Mouse (Mus musculus): ENCODE results near the gene Tmprss7.

Tmprss7 gene

GRCm38 (mm10) chr16:45629497-45630105 lies 63.9 kb downstream of the Tmprss7 start:
- DNase-seq (ENCODE audit: low spot score in 2 of 2): no peak

DNA sequence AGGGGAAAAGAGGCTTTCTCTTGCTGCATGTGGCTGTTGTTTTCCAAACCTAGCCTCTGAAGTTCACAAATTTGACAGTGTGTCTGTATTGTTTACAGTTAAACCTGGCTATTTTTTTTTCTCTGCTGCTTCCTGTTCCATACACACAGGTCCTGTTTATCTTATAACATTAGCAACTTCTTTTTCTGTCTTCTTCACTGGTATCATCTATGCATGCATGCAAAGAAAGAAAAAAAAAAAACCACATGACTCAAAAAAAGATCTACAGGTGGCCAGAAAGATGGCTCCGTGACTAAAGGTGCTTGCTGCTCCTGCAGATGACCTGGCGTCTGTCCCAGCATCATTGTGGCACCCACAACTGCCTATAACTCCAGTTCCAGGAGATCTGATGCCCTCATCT lies 68.1 kb downstream of the Tmprss7 start:
- DNase-seq (ENCODE audit: low spot score in 2 of 2): no peak

- no peak for DNase-seq (ENCODE audit: low spot score in 2 of 2)
Observed at GRCm38 (mm10) chr16:45624791-45625190, 68.7 kb downstream of the Tmprss7 start.

DNA sequence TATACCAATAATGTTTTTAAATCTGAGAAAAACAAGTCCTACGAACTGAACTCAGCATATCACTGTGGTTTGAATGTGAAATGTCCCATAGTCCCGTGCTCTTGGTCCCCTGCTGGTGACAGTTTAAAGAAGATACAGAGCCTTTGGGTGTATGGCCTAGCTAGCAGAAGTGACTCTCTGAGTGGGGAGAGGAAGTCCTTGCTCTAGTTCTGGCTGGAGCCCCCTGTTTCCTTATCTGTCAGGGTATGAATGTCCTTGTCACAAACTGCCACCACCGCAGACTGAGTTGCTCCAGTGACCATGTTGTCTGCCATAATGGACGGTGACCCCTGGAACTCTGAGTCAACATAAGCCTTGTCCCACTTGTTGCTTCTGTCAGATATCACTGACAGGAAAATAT lies 70.2 kb downstream of the Tmprss7 start:
- no peak for DNase-seq (ENCODE audit: low spot score in 2 of 2)

- no peak for DNase-seq (ENCODE audit: low spot score in 2 of 2)
Observed at GRCm38 (mm10) chr16:45619751-45620375, 73.6 kb downstream of the Tmprss7 start.

DNA sequence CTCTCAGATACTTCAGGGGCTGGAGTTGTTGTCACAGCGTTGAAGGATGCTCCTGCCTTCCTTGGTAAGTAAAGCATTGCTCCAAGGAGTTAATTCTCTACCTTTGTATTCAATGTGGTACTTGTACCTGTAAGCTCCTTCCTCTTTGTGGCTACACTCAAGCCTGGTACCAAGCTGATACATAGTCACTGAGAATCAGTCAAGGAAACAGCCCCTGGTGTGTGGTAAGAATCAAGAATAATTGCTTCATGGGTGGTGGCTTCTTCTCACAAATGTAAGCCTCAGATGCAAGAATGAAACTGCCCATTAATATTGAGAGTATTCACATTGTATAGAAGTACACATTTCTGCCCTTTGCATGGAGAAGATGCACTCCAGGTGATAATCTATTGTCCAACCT lies 77.5 kb downstream of the Tmprss7 start:
- no peak for DNase-seq (ENCODE audit: low spot score in 2 of 2)

DNA sequence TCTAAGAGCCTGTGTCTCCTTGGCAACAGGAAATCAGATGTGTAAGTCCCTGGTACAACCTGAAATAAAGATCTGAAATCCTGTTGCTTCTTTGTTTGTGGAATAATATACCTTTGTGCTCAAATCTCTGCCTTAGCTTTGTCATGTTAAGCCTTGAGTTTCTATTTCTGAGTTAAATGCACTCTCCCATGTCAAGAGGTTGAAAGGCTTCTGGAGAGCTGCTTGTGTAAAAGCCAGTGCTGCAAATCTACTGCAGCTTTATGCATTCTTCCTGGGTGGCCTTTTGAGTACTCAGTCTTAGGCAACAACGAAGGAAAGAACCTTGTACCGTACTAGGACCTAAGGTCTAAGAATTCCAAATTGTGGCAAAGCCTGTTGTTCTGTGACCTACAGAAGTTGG lies 80.2 kb downstream of the Tmprss7 start:
- no peak for DNase-seq (ENCODE audit: low spot score in 2 of 2)

DNA sequence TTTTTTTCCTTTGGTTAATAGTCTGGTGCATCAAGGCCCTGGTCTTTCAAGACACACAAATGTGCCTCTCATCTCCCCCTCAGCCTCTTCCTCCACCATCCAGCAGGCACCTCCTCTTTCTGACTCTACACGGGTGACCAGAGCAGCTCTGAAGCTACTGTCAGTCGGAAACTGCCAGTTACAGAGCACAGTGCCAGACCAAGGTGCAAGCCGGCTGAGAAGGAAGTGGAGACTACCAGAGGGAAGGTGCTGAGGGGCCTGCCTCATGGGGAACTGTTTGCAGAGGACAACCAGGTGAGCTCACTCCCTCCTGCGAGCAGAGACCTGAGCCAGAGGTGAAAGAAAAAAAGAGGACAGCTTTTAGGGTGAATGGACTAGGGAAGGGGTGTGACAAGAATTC lies 83.2 kb downstream of the Tmprss7 start, which contains the start of gene Gcsam:
Gcsam (plus strand) TSS at position 114 of the 400 bp plus-strand sequence.
- no peak for DNase-seq (ENCODE audit: low spot score in 2 of 2)

DNA sequence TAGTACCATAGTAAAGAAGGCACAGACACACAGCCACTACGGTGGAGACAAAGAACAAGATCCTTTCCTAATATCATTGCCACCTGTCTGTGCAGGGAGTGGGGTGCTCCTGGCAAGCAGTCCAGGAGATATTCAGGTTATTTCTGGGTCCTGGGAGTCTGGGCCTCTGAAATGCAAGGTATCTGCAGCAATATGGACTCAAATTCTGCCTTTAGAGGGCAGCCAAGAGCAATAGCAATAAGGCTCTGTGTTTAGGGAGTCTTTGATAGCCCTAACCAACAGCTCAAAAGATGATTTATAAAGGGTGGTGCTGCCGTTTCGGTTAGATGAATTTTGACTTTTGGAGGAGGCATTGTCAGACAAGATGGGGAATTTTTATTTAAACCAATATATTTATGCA lies 84.2 kb downstream of the Tmprss7 start:
- peak; percentile 42 to 44 for DNase-seq (ENCODE audit: low spot score in 2 of 2)

DNA sequence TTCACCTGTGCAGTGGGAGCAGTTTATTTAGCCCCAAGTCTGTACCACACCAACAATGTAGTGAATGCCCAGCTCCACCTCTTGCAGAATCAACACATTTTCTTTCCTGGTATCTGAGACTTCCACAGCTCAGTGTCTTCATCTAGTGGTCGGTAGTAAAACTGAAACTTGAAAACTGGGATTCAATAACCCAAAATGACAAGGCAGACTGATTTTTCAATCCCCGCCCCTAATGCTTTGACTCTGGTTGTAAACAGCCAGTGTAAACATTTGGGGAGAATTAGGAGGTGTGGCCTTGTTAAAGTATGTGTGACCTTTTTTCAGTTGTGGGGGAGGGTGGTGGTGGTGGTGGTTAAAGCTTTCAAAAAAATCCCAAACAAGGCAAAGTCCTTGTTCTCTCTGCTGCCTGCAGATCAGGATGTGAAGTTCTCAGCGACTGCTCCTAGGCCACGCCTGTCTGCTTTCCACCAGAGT lies 84.9 kb downstream of the Tmprss7 start:
- peak in 1 of 2 experiments; percentile 27 for DNase-seq (ENCODE audit: low spot score in 2 of 2)
